Mouse (Mus musculus) cerebellum, adult 11-12 months (tissue): ENCODE data around the gene Avil.

Source experiments
- DNase-seq: peaks from one replicate; pipeline ENCODE4 v3.0.0; 2022

The Avil gene

DNA sequence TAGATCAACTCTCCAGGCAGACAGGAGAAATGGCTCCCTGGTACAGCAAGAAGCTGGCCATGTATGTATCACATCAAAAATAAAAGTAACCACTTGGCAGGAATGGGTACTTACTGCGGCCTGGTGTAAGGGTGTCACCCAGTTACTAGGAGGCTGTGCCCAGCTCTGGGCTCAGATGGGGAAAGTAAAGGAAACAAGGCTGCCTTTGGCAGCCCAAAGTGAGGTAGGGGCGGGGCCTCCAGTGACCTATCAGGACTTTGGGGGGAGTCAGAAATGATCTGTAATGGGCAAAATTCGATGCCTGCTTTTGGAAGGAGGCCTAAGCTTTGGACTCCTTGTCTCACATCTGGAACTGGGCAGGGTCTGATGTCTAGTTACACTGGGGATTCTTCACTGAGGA is 18.8 kb upstream of the Avil start:
- DNase-seq = no peak

DNA sequence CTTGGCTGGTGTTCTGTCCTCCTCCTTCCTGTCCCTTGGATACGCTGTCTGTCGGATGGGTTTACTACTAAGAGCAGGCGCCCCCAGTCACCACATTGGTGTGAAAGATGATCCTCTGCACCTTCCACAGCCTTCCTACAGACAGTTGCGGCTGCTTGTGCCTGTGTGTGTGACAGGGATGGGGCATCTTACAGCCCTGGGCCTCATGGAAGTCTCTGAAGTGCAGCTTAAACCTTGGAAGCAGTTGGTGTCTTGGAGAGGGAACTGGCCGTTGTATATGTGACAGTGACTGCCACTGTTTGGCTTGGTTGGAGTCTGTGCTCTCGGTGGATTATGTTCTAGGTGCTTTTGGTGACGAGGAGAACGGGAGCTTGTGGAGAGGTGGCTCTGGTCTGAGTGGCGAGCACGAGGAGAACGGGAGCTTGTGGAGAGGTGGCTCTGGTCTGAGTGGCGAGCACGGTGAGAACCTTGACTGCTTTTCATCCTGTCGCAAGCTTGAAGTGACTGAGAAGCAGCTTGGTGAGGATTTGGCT is 17.2 kb upstream of the Avil start:
- no peak for DNase-seq

DNA sequence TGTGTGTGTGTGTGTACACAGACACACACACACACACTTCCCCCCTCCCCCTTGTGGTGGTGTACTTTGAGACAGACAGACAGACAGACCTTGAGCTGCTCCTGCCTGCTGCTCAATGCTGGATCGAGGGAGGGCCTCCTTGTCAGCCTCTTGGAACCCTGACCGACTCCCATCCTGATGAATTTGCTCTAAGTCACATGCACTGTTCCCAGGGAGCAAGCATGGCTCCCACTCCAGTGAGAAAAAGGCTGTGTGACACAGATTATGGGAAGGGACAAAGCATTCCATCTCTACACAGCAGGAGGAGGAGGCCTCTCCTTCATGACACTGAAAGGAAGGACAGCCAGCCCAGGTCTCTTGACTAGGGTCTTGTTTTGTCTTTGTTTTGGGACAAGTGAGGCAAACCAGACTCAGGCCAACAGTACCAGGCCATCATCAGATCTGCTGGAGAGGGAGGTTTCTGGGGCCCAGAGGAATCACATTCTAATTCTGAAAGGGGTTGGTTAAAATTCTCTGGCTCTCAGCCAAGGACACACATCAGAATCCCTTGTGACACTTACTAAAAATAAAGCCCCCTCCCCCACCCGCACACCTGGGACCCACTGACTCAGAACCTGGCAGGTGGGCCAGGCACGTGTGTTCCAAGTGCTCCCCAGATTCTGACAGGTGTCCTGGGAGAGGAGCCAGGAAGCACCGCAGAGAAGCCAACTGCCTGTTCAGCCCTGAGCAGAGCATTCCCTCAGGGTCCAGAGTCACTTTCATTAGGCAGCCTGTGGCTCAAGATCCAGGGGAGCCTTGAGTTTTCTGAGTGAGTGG is 16.1 kb upstream of the Avil start:
- peak; percentile 92 for DNase-seq

DNA sequence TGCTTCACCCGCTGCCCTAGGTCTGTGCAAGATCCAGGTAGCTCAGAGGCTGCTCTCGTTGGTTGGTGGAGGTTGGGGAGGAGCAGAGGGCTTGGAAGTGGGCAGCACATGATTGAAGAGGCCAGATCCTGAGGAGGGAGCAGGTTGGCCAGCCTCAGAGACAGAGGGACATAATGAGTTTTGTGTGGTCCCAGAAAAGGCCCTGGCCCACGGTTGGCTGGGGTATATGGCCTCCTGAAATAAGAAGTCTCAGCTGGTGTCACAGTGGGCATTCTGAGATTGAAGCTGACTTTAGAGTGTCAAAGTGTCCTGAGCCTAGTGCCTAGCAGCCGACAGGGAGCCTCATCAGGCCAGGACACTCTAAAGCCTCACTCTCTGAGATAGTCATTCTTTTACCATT is 15.4 kb upstream of the Avil start:
- peak; percentile 51 for DNase-seq

DNA sequence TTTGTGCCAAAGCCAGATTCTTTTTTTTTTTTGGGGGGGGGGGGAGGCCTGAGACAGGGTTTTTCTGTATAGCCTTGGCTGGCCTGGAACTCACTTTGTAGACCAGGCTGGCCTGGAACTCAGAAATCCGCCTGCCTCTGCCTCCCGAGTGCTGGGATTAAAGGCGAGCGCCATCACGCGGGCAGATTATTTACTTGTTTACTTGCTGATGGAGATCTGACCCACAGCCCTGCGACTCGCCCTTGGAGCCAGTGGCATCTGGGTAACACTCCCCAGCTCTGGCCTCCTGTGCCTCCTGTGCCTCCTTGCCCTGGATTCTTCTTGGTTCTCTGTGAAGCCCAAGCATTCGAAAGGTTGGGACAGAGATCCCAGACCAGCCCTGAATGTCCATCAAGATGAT is 14.9 kb upstream of the Avil start:
- DNase-seq = peak; percentile 54

DNA sequence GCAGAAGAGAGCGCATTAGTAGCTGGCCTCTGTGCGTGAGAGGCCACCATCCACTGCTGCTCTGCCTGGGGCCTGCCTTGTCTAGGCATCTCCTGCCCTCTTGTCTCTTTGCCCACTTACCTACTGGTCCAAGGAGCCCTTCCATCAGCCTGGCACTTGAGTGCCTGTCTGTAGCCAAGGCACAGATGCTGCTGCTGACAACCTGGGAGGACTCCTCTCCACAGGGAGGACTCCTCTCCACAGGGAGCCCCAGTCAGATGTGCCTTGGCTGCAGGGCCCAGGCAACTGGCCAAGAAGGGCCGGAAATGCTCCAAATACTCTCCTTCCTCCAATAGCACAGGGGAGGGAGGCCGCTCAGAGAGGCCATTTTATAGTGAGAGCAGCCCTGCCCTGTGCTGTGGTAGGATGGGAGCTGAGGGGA is 14.0 kb upstream of the Avil start:
- DNase-seq = peak; percentile 91

DNA sequence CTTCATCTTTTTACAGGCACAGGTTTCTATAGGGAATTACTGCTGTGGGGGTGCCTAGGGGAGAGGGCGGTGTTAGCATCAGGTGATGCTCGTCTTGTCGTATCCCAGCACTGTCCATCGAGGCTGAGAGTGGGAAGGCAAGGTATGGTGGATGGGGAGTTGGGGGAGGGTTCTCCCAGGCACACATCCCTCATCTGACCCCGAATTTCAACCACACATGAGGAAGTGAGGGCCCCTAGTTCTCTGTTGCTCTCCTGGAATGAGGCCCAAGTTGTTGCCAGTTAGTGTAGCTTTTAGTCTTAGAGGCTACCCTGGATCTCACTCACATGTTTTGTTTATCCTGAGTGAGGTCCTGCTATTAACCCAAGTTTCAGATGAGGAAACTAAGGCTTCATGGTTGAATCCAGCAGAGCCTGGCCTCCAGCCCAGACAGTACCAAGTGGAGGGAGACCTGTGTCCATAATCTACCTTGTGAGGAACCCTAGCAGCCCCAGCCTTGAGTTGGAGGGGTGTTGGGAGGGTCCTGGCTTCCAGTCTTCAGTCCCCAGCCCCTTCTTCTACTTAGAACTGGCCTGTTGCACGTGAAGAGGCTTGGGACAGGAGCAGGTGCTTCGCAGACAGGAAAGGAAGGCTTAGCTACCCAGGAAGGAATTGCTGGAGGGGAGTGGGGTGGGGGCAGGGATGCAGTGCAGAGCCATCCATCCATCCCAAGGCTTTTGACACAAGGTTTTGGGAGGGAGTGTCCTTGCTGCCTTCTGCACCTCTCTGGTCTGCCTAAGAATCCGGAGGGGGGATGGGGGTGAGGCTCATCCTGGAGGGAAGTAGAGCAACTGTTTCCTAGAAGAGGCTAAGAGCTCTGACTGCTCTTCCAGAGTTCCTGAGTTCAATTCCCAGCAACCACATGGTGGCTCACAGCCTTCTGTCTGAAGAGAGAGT is 13.1 kb upstream of the Avil start:
- DNase-seq = peak; percentile 58

DNA sequence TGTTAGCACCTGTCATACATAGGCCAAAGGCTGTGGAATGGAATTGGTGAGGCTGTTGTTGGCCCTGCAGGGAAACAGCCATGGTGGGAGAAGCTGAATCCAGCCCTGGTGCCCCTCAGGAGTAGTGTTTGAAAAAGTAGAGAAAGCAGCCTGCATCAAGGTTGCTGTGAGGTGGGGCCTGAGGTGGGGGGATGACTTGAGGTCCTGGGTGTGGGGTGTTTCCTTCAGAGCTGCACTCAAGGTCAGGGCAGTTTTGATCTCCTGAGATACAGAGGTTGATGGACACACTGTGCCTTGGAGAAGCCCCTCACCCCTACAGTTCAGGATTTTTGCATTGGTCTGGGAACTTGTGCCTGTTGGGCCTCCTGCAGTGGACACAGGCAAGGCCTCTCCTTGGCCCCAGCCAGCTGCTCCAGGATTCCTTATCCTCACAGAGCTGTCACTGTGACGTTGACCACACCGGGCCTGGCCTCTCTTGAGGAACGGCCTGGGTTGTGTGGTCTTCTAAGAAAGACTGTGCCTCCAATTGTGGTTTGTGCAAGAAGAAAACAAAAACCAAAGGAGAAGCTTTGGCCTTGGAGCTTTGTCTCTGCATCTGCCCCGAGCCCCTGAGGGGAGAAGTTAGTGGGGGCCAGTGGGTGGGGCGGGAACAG is 11.9 kb upstream of the Avil start:
- DNase-seq = no peak

DNA sequence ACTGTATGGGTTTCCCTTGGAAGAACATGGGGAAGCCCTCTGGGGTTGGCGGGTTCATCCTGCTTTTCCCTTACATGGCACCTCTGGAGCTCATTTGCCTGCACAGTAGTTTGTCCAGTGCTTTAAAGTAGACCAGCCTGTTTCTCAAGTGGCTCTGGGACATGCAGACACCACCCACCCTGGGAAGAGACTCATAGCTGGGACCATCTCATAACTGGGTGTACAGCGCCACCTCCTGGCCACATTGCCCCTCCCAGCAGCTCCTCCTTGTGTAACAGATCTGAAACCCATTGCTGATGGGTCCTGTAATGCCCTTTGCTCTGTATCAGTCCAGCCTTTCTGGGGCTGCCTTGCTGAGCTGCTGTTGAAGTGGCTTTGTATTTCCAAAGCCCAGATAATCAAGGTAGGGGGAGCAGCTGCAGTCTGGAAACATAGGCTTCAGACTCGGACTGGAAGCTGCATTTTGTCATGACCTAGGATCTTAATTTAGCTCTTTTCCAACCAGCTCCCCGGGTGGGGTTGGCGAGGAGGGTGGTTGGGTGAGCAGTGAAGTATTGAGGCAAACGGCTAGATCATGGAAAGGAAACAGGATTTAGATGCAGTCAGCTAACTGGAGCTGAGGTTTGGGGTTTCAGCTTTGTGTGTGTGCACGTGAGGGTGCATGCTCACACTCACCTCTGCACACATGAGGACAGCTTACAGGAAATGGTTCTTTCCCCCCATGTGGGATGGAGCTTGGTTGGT is 10.0 kb upstream of the Avil start:
- DNase-seq = peak; percentile 83

DNA sequence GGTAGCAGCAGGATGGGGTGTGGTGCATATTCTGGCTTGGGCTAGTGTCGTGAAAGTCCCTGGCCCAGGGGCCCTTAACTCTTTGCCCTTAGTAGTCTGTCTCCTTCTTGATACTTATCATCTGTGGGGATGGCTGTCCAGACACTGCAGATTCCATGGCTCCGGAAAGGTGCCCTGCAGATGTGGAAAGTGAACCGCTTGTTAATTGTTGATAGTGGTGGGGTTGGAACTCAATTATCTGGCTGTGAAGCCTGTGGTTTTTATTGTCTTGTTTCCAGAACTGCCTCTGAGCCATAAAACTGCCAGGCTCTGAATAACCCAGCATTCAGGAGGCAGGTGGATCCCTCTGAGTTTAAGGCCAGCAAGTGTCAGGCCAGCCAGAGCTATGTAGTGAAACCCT is 8.8 kb upstream of the Avil start:
- DNase-seq = no peak

DNA sequence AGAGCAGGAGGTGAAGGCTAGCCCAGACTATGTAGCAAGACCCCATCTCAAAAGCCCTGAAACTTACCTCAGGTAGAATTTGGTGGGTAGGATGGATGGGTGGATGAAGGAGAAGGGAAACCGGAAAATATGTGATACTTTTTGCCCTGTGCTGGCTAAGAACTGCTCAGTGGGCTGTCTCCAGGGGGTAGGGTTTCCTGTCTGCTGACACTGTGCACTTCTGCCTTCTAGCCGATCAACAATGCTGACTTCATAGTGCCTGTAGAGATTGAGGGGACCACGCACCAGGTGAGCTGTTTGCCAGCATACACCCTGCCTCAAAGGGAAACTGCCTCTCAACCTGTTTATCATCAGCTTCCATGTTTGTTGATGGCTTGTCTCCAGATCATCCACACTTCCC is 6.9 kb upstream of the Avil start:
- no peak for DNase-seq

DNA sequence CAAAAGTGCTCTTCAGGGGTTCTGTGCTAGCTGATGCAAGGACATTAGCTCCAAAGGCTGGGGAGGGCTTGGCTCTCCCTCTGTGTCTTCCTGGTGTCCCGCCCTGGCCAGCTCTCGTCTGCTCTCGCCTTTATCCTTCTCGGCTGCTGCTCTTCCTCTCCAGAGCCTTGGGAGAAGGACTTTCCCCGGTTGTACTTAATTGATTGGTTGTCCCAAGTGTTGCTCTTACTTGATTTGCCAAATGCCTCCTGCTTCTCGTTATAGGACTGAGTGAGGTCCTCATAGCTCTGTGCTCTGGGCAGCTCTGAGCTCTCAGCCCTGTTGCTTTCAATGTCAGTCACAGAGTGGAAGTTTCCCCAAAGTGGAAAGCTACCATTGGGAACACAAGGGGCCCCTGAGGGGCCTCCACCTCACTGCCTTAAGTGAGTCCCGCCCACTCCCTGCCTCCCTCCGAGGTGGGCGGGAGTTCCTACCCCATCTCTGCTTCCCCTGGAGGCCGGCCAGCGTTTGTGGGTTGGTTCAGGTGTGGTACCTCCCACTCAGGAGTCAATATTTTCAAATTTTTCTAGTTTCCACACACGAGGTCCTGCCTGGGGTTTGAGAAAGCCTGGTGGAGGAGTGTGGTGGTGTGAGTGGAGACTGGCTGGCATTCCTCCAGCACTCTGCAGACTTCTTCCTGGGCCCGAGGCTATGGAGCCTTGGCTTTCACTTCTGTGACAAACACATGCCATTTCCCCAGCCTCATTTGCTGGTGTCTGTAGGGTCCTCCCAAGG is 3.0 kb upstream of the Avil start:
- DNase-seq = peak; percentile 38

DNA sequence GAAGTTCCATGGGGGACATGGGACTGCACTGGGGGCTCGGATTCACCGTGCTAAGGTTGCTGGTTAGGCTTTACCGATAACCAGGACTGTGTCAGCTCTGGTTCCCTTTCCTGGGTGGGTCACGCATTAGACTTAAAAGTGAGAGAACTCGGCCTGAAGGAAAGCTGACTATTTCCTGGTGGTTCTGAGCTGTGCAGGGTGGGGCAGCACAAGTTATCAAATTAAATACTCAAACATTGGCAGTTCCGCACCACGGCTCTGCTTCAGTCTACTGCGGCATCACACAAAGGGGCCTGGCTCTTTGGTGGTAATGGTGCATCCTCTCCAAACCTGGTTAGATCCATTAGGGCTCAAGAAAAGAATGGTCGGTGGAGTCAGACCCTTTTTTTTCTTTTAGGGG is 788 bp downstream of the Avil start:
- DNase-seq = no peak

DNA sequence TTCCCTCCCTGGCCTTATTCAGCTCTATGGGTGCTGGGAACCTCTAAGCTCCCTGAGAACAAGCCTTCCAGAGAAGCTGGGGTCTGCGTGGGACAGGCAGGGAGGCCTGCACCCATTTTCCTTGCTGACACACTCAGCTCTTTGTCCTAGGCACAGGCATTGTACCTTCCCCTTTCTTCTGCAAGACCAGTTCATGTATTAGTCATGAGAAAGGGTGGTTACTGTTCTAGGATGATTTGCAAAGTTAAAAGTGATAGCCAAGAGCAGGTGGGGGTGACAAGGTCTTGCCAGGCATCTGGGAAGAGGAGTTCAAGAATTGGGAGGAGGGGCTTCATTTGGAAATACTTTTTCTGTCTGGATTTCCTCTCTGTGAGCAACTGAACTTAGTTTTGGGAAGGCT is 1.5 kb downstream of the Avil start:
- no peak for DNase-seq

DNA sequence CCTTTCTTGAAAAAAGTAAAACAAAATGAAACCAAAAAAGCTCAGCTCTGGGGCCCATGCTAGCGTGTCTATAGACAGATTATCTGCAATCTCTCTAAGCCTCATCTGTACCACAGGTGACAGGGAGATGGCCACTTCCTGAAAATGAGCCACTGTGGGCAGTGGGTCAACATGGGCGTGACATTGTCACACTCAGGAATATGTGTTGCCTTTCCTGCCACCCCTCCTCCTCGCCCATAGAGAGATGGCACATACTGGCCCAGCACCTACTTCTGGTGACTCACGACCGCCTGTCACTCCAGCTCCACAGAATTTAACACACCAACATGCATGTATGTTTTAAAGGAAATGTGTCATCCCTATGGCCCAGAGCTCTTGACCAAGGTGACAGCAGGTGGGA is 2.3 kb downstream of the Avil start:
- no peak for DNase-seq

DNA sequence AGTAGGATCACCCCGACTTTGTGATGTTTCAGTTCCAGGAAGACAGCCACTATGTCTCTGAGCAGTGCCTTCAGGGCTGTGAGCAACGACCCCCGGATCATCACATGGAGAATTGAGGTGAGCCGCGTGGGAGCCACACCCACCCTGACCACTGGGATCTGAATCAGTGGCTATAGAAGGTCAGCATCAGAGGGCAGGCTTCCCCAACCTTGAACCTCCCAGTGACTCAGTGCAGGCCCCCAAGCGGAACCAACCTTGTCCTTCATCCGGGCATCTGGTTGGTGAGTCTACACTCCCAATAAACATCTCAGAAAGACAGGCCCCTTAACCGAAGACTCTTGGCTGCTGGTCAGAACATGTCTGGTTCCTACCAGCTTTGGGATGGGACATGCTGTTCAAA is 2.8 kb downstream of the Avil start:
- no peak for DNase-seq

DNA sequence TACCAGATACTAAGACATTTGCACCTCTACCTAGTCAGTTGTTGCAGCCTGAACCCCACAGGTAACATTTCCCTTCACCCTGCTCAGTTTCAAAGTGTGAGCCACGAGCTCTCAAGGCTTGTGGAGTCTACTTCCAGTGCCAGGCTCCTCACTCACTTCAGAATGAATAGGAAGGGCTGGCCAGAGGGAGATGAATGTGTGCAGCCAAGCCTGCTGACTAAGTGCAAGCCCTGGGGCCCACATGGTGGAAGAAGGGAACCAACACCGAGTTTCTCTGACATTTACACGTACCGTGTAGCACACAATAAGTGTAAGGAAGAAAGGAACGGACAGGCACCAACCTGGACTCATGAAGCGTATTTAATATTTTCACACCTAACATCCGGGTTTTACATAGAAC is 3.3 kb downstream of the Avil start:
- DNase-seq = no peak

DNA sequence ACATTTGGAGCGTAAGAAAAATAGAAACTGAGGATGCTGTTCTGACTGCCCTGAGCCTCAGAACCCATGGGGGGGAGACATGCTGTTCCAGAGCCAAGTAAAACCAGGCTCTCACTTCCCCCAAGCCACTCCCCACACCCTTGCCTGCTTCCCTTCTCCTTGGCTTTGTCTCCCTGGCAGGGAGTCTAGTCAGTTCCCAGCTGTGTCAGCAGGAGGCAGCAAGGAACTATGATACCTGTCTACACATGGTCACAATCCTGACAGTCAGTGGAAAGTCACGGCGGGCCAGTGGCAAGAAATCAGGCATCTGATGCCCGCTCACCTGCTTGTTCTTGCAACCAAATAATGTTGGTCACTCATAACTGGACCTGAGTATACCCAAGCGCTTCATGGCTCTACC is 16.0 kb downstream of the Avil start:
- no peak for DNase-seq

DNA sequence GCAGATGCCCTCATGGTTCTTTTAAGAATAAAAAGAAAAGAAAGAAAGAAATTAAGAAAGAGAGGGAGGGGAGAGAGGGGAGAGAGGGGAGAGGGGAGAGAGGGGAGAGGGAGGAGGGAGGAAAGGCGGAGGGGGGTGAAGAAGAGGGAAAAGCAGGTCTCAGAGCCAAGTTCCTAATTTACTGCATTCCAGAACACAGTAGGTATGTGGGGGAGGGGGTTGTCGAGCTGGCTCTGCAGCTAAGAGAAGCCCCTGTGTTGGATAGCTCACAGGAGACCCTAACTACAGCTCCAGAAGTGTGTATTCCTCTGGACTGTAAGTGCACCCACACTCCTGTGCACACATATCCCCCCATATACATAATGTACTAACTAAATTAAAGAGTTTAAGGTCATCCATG is 16.6 kb downstream of the Avil start:
- DNase-seq = no peak

DNA sequence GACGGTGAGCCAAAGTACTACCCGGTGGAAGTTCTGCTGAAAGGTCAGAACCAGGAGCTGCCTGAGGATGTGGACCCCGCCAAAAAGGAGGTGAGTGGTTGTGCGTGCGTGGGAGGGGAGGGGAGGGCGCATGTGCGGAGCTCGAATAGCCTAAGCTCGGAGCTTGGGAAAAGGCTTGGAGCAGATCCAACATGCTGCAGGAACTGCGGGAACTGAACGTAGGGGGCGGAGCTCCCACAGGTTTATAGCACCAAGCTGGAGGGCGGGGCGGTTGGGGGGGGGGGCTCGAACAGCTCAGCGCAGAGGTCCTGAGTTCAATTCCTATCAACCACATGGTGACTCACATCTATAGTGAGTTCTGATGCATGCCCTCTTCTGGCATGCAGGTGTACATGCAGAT is 17.9 kb downstream of the Avil start:
- DNase-seq = no peak
